Mouse (Mus musculus) kidney, adult 2 months (tissue): ENCODE results near the gene Krtap10-10.

Experiments
- CTCF ChIP-seq: fragments of 200-500 bp; conservative IDR thresholded peaks from 2 replicates; pipeline ENCODE4 v1.5.1; 2011; ENCODE audit warnings: low read depth, mild to moderate bottlenecking, control low read depth, low read length, moderate library complexity, mixed read lengths; ENCODE audit not compliant: insufficient read depth, insufficient read length
- POLR2A ChIP-seq: fragments of 200-500 bp; IDR thresholded peaks from one replicate; pipeline ENCODE4 v1.6.1; 2011; ENCODE audit warnings: low read depth, low read length, control low read depth

DNA sequence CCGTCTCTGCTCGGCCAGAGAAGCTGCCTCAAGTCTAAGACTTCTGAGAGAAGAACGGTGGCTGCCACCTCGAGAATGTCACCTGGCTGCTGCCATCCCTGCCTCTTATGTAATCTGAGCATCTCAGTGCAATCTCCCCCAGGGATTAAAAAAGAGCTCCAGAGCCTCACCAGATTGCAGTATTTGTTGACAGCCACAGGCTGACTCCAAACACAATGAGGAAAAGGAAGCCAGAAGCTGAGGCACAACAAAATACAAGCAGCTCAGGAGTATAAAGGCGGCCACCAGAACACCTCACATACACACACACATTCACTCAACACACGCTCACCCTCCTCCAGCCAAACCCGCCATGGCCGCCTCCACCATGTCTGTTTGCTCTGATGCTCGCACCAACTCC is at the start of gene Krtap10-10:
- TF ChIP-seq CTCF = no peak
- no peak for TF ChIP-seq POLR2A
